Comparison of ENCODE assay signal across 15 mouse cellular contexts in the genomic region with DNA sequence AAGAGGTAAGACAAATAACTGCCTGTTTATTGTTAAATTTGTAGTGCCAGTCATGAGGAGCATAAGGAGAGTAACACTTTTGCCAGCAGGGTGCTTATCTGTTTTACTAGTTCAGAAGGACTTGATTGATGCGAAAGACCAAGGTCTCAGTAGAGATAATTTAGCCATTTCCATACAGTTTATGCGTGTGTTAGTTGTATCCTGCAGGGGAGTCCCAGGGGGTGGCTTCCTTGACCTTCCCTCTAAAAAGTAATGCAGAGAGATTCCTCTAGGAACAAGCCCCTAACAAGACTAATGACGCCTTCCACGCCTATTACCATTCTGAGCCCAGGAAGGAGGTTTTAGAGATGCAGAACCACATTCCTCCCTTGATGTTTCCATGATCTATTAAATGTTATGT.
"Had no signal": no experiment of that assay in that cellular context is flagged by ENCODE, and none has a peak within 500 bp of the region (broad histone marks: within the 10 kb centered on the region; RNA-seq: fewer than 3 reads in every experiment).

No protein-coding gene starts in this region.

- H3K27ac ChIP-seq: kidney, postnatal 0 days; layer of hippocampus, adult 2 months; liver, embryonic 13.5 days; neural tube, embryonic 12.5 days; stomach, postnatal 0 days had no signal

- H3K27me3 ChIP-seq: liver, embryonic 13.5 days; neural tube, embryonic 12.5 days had no signal

- H3K4me2 ChIP-seq: liver, embryonic 13.5 days; neural tube, embryonic 12.5 days had no signal

- H3K9ac ChIP-seq: liver, embryonic 13.5 days; neural tube, embryonic 12.5 days had no signal

- H3K36me3 ChIP-seq: liver, embryonic 13.5 days; neural tube, embryonic 12.5 days had no signal

- DNase-seq: kidney, adult 2 months; kidney, postnatal 25 days; layer of hippocampus, adult 9-11 months; liver, embryonic 13.5 days; lung, adult 2 months; lung, postnatal 14 days; lung, postnatal 4 days; midbrain, embryonic 14.5 days; retina, postnatal 1 day; thymus, adult 2 months; thymus, postnatal 25 days had no signal

- H3K4me3 ChIP-seq: layer of hippocampus, adult 2 months; liver, embryonic 13.5 days; neural tube, embryonic 12.5 days had no signal

- H3K4me1 ChIP-seq: liver, embryonic 13.5 days; neural tube, embryonic 12.5 days had no signal

- H3K9me3 ChIP-seq: liver, embryonic 13.5 days; neural tube, embryonic 12.5 days had no signal
